Mouse (Mus musculus): ENCODE measurements around the gene Fam20c. TPM values are rescaled to one million over a fixed set of nuclear protein-coding genes. Genes with fewer than 3 reads are reported as not detected.

The Fam20c gene
- polyA plus RNA-seq, 1 experiment from 2014 or later: 24.0 TPM

Other genes starting within 250 kb of the Fam20c start
- 0.14 TPM in 1 of 2 replicates, not detected in the other for gene 1700123K08Rik, start 189.8 kb upstream of the Fam20c start, polyA plus RNA-seq (2016; fragmentation: Nextera tagmentation; extraction: Ambion mirVana)
- gene Zfp68, start 134.8 kb upstream of the Fam20c start, polyA plus RNA-seq (2016; fragmentation: Nextera tagmentation; extraction: Ambion mirVana): 53.5 and 60.5 TPM in 2 replicates
- gene A430033K04Rik, start 131.7 kb upstream of the Fam20c start, polyA plus RNA-seq (2016; fragmentation: Nextera tagmentation; extraction: Ambion mirVana): 9.0 and 9.4 TPM in 2 replicates
- not detected in 2 replicates for gene Gm5294, start 65.6 kb downstream of the Fam20c start, polyA plus RNA-seq (2016; fragmentation: Nextera tagmentation; extraction: Ambion mirVana)
- 10.4 and 12.8 TPM in 2 replicates for gene Pdgfa, start 242.9 kb downstream of the Fam20c start, polyA plus RNA-seq (2016; fragmentation: Nextera tagmentation; extraction: Ambion mirVana)